Mouse (Mus musculus) urinary bladder, postnatal 14 days (tissue): Measurements from ENCODE around the gene Nwd1.
"Not testable (repeated sequence)": the region's sequence is repeated elsewhere in the genome, so short reads cannot be mapped to it uniquely, and the experiment has no call there.

Experiments
- DNase-seq: peaks from one replicate; pipeline ENCODE4 v3.0.0; 2021; ENCODE audit warnings: low spot score

Nwd1 gene

GRCm38 (mm10) chr8:72646060-72646767 lies at the start of gene Nwd1:
Nwd1 (plus strand) TSS chr8:72646711.
- DNase-seq: peak; percentile 60

GRCm38 (mm10) chr8:72642885-72643284 lies 3.6 kb upstream of the Nwd1 start:
- no peak for DNase-seq

GRCm38 (mm10) chr8:72644601-72645000 lies 1.9 kb upstream of the Nwd1 start:
- DNase-seq: no peak

- DNase-seq: no peak
Observed at GRCm38 (mm10) chr8:72646768-72647143, 245 bp downstream of the Nwd1 start.

GRCm38 (mm10) chr8:72650697-72651096 lies 4.2 kb downstream of the Nwd1 start:
- no peak for DNase-seq

GRCm38 (mm10) chr8:72654565-72655521 lies 8.3 kb downstream of the Nwd1 start:
- DNase-seq: peak; percentile 49

GRCm38 (mm10) chr8:72655522-72655912 lies 9.0 kb downstream of the Nwd1 start:
- DNase-seq: no peak

- DNase-seq: no peak
Observed at GRCm38 (mm10) chr8:72659967-72660366, 13.5 kb downstream of the Nwd1 start.

GRCm38 (mm10) chr8:72664107-72664652 lies 17.7 kb downstream of the Nwd1 start:
- no peak for DNase-seq

- DNase-seq: peak; percentile 34
Observed at GRCm38 (mm10) chr8:72664757-72665156, 18.2 kb downstream of the Nwd1 start.

GRCm38 (mm10) chr8:72665405-72665804 lies 18.9 kb downstream of the Nwd1 start:
- peak; percentile 53 for DNase-seq

GRCm38 (mm10) chr8:72668925-72669324 lies 22.4 kb downstream of the Nwd1 start:
- DNase-seq: no peak

GRCm38 (mm10) chr8:72672802-72673201 lies 26.3 kb downstream of the Nwd1 start:
- DNase-seq: no peak

- DNase-seq: no peak
Observed at GRCm38 (mm10) chr8:72674184-72674583, 27.7 kb downstream of the Nwd1 start.

GRCm38 (mm10) chr8:72676436-72676835 lies 29.9 kb downstream of the Nwd1 start:
- no peak for DNase-seq

- DNase-seq: not testable (repeated sequence)
Observed at GRCm38 (mm10) chr8:72676844-72677243, 30.3 kb downstream of the Nwd1 start.

- no peak for DNase-seq
Observed at GRCm38 (mm10) chr8:72677331-72677730, 30.8 kb downstream of the Nwd1 start.

- DNase-seq: peak; percentile 66
Observed at GRCm38 (mm10) chr8:72680133-72680532, 33.6 kb downstream of the Nwd1 start.

GRCm38 (mm10) chr8:72682051-72682687 lies 35.7 kb downstream of the Nwd1 start:
- DNase-seq: no peak

GRCm38 (mm10) chr8:72683010-72683521 lies 36.6 kb downstream of the Nwd1 start:
- no peak for DNase-seq

- not testable (repeated sequence) for DNase-seq
Observed at GRCm38 (mm10) chr8:72683572-72684099, 37.1 kb downstream of the Nwd1 start.
